Mouse (Mus musculus) MEL (cell line): ENCODE measurements around the gene Prorsd1. TPM values are rescaled to one million over a fixed set of nuclear protein-coding genes. Genes with fewer than 3 reads are reported as not detected.
A peak's percentile ranks its signal among the peaks of the same experiment; 100 is the strongest.

Experiments
- DNase-seq: peaks from one replicate; pipeline ENCODE4 v3.0.0; 2011; ENCODE audit warnings: low read depth, low spot score
- H3K27ac ChIP-seq: 2 replicates; pipeline ENCODE4 v1.5.1; 2012; ENCODE audit warnings: low read depth, mild to moderate bottlenecking, control low read depth, low read length, moderate library complexity; ENCODE audit not compliant: control insufficient read depth
- H3K27me3 ChIP-seq, 2 experiments: fragments of 150-350 bp in 1 of 2; sonication (generic) in 1 of 2; 2 replicates each; pipeline ENCODE4 v1.6.1; 2012; ENCODE audit warnings: low read length in 2 of 2, mild to moderate bottlenecking in 2 of 2, improper control_type of control experiment in 1 of 2, moderate library complexity in 1 of 2; ENCODE audit not compliant: insufficient read depth in 2 of 2, control insufficient read depth in 1 of 2
- H3K36me3 ChIP-seq, 2 experiments: 2 replicates each; pipeline ENCODE4 v1.6.1; 2012 to 2014; ENCODE audit warnings: low read length in 2 of 2, improper control_type of control experiment in 1 of 2, inconsistent platforms in 1 of 2, mild to moderate bottlenecking in 1 of 2; ENCODE audit not compliant: insufficient read depth in 2 of 2, control insufficient read depth in 1 of 2
- H3K4me1 ChIP-seq, 2 experiments: fragments of 150-350 bp in 1 of 2; sonication (generic) in 1 of 2; 2 replicates each; pipeline ENCODE4 v1.6.1; 2012; ENCODE audit warnings: low read length in 2 of 2, improper control_type of control experiment in 1 of 2, mild to moderate bottlenecking in 1 of 2; ENCODE audit not compliant: insufficient read depth in 2 of 2, control insufficient read depth in 1 of 2
- H3K4me3 ChIP-seq, 2 experiments: fragments of 150-350 bp in 1 of 2; sonication (generic) in 1 of 2; 2 replicates each; pipeline ENCODE4 v1.5.1; 2012; ENCODE audit warnings: low read depth in 2 of 2, low read length in 2 of 2, mild to moderate bottlenecking in 2 of 2, moderate library complexity in 2 of 2, control low read depth in 1 of 2, improper control_type of control experiment in 1 of 2; ENCODE audit not compliant: control insufficient read depth in 1 of 2, insufficient read depth in 1 of 2
- H3K79me2 ChIP-seq: 2 replicates; pipeline ENCODE4 v1.6.1; 2012; ENCODE audit warnings: mild to moderate bottlenecking, low read length, moderate library complexity; ENCODE audit not compliant: control insufficient read depth, poor library complexity, insufficient read depth
- H3K9ac ChIP-seq: 2 replicates; pipeline ENCODE4 v1.6.1; 2012; ENCODE audit warnings: low read depth, mild to moderate bottlenecking, control low read depth, low read length, moderate library complexity; ENCODE audit not compliant: control insufficient read depth, poor library complexity, severe bottlenecking
- H3K9me3 ChIP-seq: fragments of 150-350 bp; sonication (generic); replicated peaks from 2 replicates; pipeline ENCODE4 v1.6.1; 2012; ENCODE audit warnings: mild to moderate bottlenecking, low read length, improper control_type of control experiment, moderate library complexity; ENCODE audit not compliant: insufficient read depth
- BHLHE40 ChIP-seq: IDR thresholded peaks from 2 replicates; pipeline ENCODE4 v1.6.1; 2012; ENCODE audit warnings: low read depth, mild to moderate bottlenecking, inconsistent platforms, low read length, improper control_type of control experiment, borderline replicate concordance
- CHD1 ChIP-seq: IDR thresholded peaks from 2 replicates; pipeline ENCODE4 v1.6.1; 2012; ENCODE audit warnings: low read depth, mild to moderate bottlenecking, inconsistent platforms, low read length, improper control_type of control experiment
- CHD2 ChIP-seq: IDR thresholded peaks from 2 replicates; pipeline ENCODE4 v1.6.1; 2011; ENCODE audit warnings: low read length, improper control_type of control experiment
- CTCF ChIP-seq, 3 experiments: IDR thresholded peaks in 2 of 3; conservative IDR thresholded peaks in 1 of 3; 2 replicates each; pipeline ENCODE4 v1.5.1; 2011 to 2012; ENCODE audit warnings: low read length in 3 of 3, low read depth in 2 of 3, mild to moderate bottlenecking in 2 of 3, improper control_type of control experiment in 1 of 3, inconsistent platforms in 1 of 3, mixed read lengths in 1 of 3, moderate library complexity in 1 of 3; ENCODE audit not compliant: control insufficient read depth in 1 of 3, insufficient read depth in 1 of 3, poor library complexity in 1 of 3, severe bottlenecking in 1 of 3
- E2F4 ChIP-seq: IDR thresholded peaks from 2 replicates; pipeline ENCODE4 v1.6.1; 2011; ENCODE audit warnings: low read depth, low read length, improper control_type of control experiment, borderline replicate concordance
- ELF1 ChIP-seq: IDR thresholded peaks from 2 replicates; pipeline ENCODE4 v1.6.1; 2014; ENCODE audit warnings: low read depth, mild to moderate bottlenecking, inconsistent platforms, low read length, improper control_type of control experiment, moderate library complexity
- EP300 ChIP-seq, 2 experiments: IDR thresholded peaks; 2 replicates each; pipeline ENCODE4 v1.6.1; 2011; ENCODE audit warnings: improper control_type of control experiment in 2 of 2, low read length in 2 of 2, low read depth in 1 of 2, mild to moderate bottlenecking in 1 of 2
- ETS1 ChIP-seq: IDR thresholded peaks from 2 replicates; pipeline ENCODE4 v1.6.1; 2012; ENCODE audit warnings: low read depth, mild to moderate bottlenecking, inconsistent platforms, low read length, improper control_type of control experiment, moderate library complexity
- GABPA ChIP-seq: IDR thresholded peaks from 2 replicates; pipeline ENCODE4 v1.6.1; 2012; ENCODE audit warnings: low read depth, mild to moderate bottlenecking, inconsistent platforms, low read length, improper control_type of control experiment, moderate library complexity
- GATA1 ChIP-seq: IDR thresholded peaks from 2 replicates; pipeline ENCODE4 v1.6.1; 2011; ENCODE audit warnings: low read depth, low read length, improper control_type of control experiment
- HCFC1 ChIP-seq: IDR thresholded peaks from 2 replicates; pipeline ENCODE4 v1.6.1; 2012; ENCODE audit warnings: low read depth, mild to moderate bottlenecking, inconsistent platforms, low read length, improper control_type of control experiment, moderate library complexity
- KAT2A ChIP-seq: conservative IDR thresholded peaks from 2 replicates; pipeline ENCODE4 v1.6.1; 2012; ENCODE audit warnings: low read depth, low read length, improper control_type of control experiment, inconsistent platforms
- MAFK ChIP-seq: IDR thresholded peaks from 2 replicates; pipeline ENCODE4 v1.6.1; 2011; ENCODE audit warnings: low read depth, mild to moderate bottlenecking, low read length, improper control_type of control experiment, borderline replicate concordance
- MAX ChIP-seq: IDR thresholded peaks from 2 replicates; pipeline ENCODE4 v1.6.1; 2011; ENCODE audit warnings: low read length, improper control_type of control experiment
- MAZ ChIP-seq: IDR thresholded peaks from 2 replicates; pipeline ENCODE4 v1.6.1; 2012; ENCODE audit warnings: low read depth, mild to moderate bottlenecking, inconsistent platforms, low read length, improper control_type of control experiment
- MEF2A ChIP-seq: IDR thresholded peaks from 2 replicates; pipeline ENCODE4 v1.6.1; 2014; ENCODE audit warnings: low read depth, mild to moderate bottlenecking, inconsistent platforms, low read length, improper control_type of control experiment; ENCODE audit not compliant: poor library complexity, insufficient replicate concordance, severe bottlenecking; ENCODE audit errors: extremely low read depth
- MXI1 ChIP-seq: IDR thresholded peaks from 2 replicates; pipeline ENCODE4 v1.6.1; 2011; ENCODE audit warnings: mild to moderate bottlenecking, low read depth, low read length, improper control_type of control experiment
- MYB ChIP-seq: IDR thresholded peaks from 2 replicates; pipeline ENCODE4 v1.6.1; 2011; ENCODE audit warnings: mild to moderate bottlenecking, low read depth, low read length, improper control_type of control experiment
- MYC ChIP-seq: IDR thresholded peaks from 2 replicates; pipeline ENCODE4 v1.6.1; 2011; ENCODE audit warnings: low read depth, mild to moderate bottlenecking, low read length, improper control_type of control experiment, moderate library complexity
- NELFE ChIP-seq: IDR thresholded peaks from 2 replicates; pipeline ENCODE4 v1.6.1; 2011; ENCODE audit warnings: low read depth, low read length, improper control_type of control experiment
- POLR2A ChIP-seq, 2 experiments: IDR thresholded peaks; 2 replicates each; pipeline ENCODE4 v1.6.1; 2011 to 2012; ENCODE audit warnings: low read length in 2 of 2, mild to moderate bottlenecking in 2 of 2, control low read depth in 1 of 2, improper control_type of control experiment in 1 of 2, low read depth in 1 of 2, moderate library complexity in 1 of 2; ENCODE audit not compliant: control insufficient read depth in 1 of 2, insufficient read depth in 1 of 2, poor library complexity in 1 of 2
- POLR2AphosphoS2 ChIP-seq: IDR thresholded peaks from 2 replicates; pipeline ENCODE4 v1.6.1; 2011; ENCODE audit warnings: low read length, improper control_type of control experiment
- POLR2AphosphoS5 ChIP-seq: IDR thresholded peaks from 2 replicates; pipeline ENCODE4 v1.6.1; 2012; ENCODE audit warnings: low read depth, borderline replicate concordance, mild to moderate bottlenecking, inconsistent platforms, low read length, moderate library complexity, mixed read lengths
- RAD21 ChIP-seq: IDR thresholded peaks from 2 replicates; pipeline ENCODE4 v1.6.1; 2011; ENCODE audit warnings: mild to moderate bottlenecking, low read depth, low read length, improper control_type of control experiment
- SIN3A ChIP-seq: IDR thresholded peaks from 2 replicates; pipeline ENCODE4 v1.6.1; 2012; ENCODE audit warnings: low read length, improper control_type of control experiment, inconsistent platforms
- SMC3 ChIP-seq: IDR thresholded peaks from 2 replicates; pipeline ENCODE4 v1.6.1; 2011; ENCODE audit warnings: low read depth, low read length, improper control_type of control experiment
- TAL1 ChIP-seq: IDR thresholded peaks from 2 replicates; pipeline ENCODE4 v1.6.1; 2012; ENCODE audit warnings: mild to moderate bottlenecking, inconsistent platforms, low read length, moderate library complexity, mixed read lengths
- TBP ChIP-seq: IDR thresholded peaks from 2 replicates; pipeline ENCODE4 v1.8.0; 2011; ENCODE audit warnings: low read depth, low read length, improper control_type of control experiment
- TCF12 ChIP-seq: IDR thresholded peaks from 2 replicates; pipeline ENCODE4 v1.6.1; 2014; ENCODE audit warnings: low read depth, mild to moderate bottlenecking, inconsistent platforms, low read length, improper control_type of control experiment, moderate library complexity
- UBTF ChIP-seq: IDR thresholded peaks from 2 replicates; pipeline ENCODE4 v1.6.1; 2012; ENCODE audit warnings: low read depth, mild to moderate bottlenecking, inconsistent platforms, low read length, improper control_type of control experiment, moderate library complexity, borderline replicate concordance; ENCODE audit not compliant: insufficient read depth
- USF1 ChIP-seq: IDR thresholded peaks from 2 replicates; pipeline ENCODE4 v1.6.1; 2014; ENCODE audit warnings: low read depth, mild to moderate bottlenecking, inconsistent platforms, low read length, improper control_type of control experiment, moderate library complexity
- USF2 ChIP-seq, 2 experiments: IDR thresholded peaks; 2 replicates each; pipeline ENCODE4 v1.6.1; 2011 to 2012; ENCODE audit warnings: improper control_type of control experiment in 2 of 2, low read length in 2 of 2, borderline replicate concordance in 1 of 2, inconsistent platforms in 1 of 2, low read depth in 1 of 2, mild to moderate bottlenecking in 1 of 2; ENCODE audit not compliant: insufficient read depth in 1 of 2
- ZC3H11A ChIP-seq: IDR thresholded peaks from 2 replicates; pipeline ENCODE4 v1.6.1; 2012; ENCODE audit warnings: low read depth, mild to moderate bottlenecking, inconsistent platforms, low read length, improper control_type of control experiment
- ZKSCAN1 ChIP-seq: IDR thresholded peaks from 2 replicates; pipeline ENCODE4 v1.6.1; 2012; ENCODE audit warnings: low read depth, mild to moderate bottlenecking, inconsistent platforms, low read length, improper control_type of control experiment, moderate library complexity
- ZMIZ1 ChIP-seq: IDR thresholded peaks from 2 replicates; pipeline ENCODE4 v1.6.1; 2012; ENCODE audit warnings: low read depth, mild to moderate bottlenecking, inconsistent platforms, low read length, improper control_type of control experiment, moderate library complexity
- ZNF384 ChIP-seq: IDR thresholded peaks from 2 replicates; pipeline ENCODE4 v1.6.1; 2012; ENCODE audit warnings: low read depth, mild to moderate bottlenecking, inconsistent platforms, low read length, improper control_type of control experiment
- polyA plus RNA-seq, 2 experiments: library from polyadenylated mRNA; stranded (reverse) in 1 of 2; unstranded in 1 of 2; fragments of >175 nt in 1 of 2; fragments of >200 nt in 1 of 2; gene quantifications; 2 replicates each; pipeline versions ENCODE4 v1.2.1 to v1.2.4; 2012; ENCODE audit warnings: low replicate concordance in 2 of 2, low read depth in 1 of 2; ENCODE audit not compliant: insufficient read length in 2 of 2, insufficient read depth in 1 of 2, missing spikeins in 1 of 2
- total RNA-seq: library from RNA; depleted of rRNA; stranded (reverse); fragments of 300-350 nt; gene quantifications from 2 replicates; pipeline ENCODE4 v1.2.3, GENCODE M21; 2012

The Prorsd1 gene
- total and polyA plus RNA-seq, 3 experiments, result 46.9 to 48.7 TPM; not detected in 1

DNA sequence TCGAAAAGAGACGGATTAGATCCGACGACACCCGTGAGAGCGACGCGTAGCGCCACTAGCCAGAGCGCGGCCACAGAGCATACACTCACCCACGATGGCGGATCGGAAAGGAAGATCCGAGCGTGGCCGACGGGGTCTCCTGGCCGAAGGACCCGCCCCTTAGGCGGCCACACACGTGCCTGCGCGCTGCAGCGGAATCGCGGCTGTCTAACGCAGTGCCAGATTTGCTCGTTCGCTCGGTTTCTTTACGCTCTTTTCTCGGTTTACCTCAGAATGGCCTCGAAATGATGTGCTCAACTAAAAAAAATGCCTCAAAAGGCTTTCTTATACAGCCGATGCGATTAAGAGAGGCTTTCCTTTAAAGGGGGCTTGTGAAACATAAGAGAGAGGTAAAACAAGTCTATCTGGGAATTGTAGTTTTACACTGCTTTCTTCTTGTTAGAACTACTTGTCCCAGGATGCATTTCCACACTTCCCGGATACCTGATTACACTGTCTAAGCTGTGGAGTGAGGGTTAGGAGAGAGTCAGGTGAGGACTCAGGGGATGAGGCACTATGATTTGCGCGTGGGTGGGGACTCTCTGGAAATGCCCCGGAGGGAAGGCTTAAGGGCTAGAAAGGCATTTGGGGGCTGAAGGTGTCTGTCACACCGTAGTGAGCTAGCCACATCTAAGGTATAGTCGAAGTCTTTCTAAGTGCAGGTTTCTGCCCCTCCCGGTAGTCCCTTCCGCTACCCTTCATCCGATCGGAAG, 33.1 kb upstream of the Prorsd1 start, which contains the start of the genes Clhc1 and Rps27a:
Gene Clhc1, plus strand, starts transcription at position 199 of the 752 bp plus-strand sequence.
Gene Rps27a, minus strand, starts transcription at position 358 of the 752 bp plus-strand sequence.
- peaks cover 4 to 17% of the 10 kb centered on the region in 2 experiments for H3K4me1 ChIP-seq
- DNase-seq, result peak; percentile 98
- H3K27ac ChIP-seq, result peak within 1 kb of the TSS; percentile 95
- H3K9me3 ChIP-seq, result no peaks in the 10 kb centered on the region
- peaks cover 26% of the 10 kb centered on the region for H3K79me2 ChIP-seq
- H3K4me3 ChIP-seq, result peak within 1 kb of the TSS; percentile 75 to 99
- no peaks in the 10 kb centered on the region for H3K27me3 ChIP-seq
- H3K9ac ChIP-seq, result peak within 1 kb of the TSS; percentile 97
- peaks cover 26 to 33% of the 10 kb centered on the region in 2 experiments for H3K36me3 ChIP-seq
- TF ChIP-seq MYB (no peak), ELF1 (peak; percentile 99), MYC (peak; percentile 93; the same call in 1 of the 2 replicates), CTCF (IDR thresholded peaks at IDR 0.05 in 2 of 3, conservative IDR thresholded peaks at IDR 0.05 in 1 of 3; ENCODE audit: control insufficient read depth in 1 of 3, insufficient read depth in 1 of 3, low read depth in 2 of 3, low read length in 3 of 3, poor library complexity in 1 of 3, severe bottlenecking in 1 of 3) (no peak), MEF2A (no peak), ZKSCAN1 (no peak), TAL1 (no peak), ZMIZ1 (peak; percentile 86), SMC3 (peak; percentile 15; the same call in 1 of the 2 replicates), GATA1 (peak; percentile 45; the same call in 1 of the 2 replicates), POLR2A (IDR thresholded peaks at IDR 0.05; ENCODE audit: control insufficient read depth in 1 of 2, insufficient read depth in 1 of 2, low read depth in 1 of 2, low read length in 2 of 2, poor library complexity in 1 of 2) (peak; percentile 91 to 97), CHD2 (no peak), HCFC1 (peak; percentile 93), USF1 (peak; percentile 63), POLR2AphosphoS5 (peak; percentile 85; the same call in 1 of the 2 replicates), NELFE (peak; percentile 98), TCF12 (peak; percentile 66), UBTF (no peak), POLR2AphosphoS2 (peak; percentile 98), USF2 (IDR thresholded peaks at IDR 0.05; ENCODE audit: borderline replicate concordance in 1 of 2, insufficient read depth in 1 of 2, low read depth in 1 of 2, low read length in 2 of 2) (no peak), EP300 (IDR thresholded peaks at IDR 0.05; ENCODE audit: low read depth in 1 of 2, low read length in 2 of 2) (peak in 1 of 2 experiments; percentile 33; a peak in 1 of 4 replicates), GABPA (no peak), RAD21 (no peak), ZC3H11A (no peak), MXI1 (peak; percentile 77), MAZ (peak; percentile 88; the same call in 1 of the 2 replicates), BHLHE40 (peak; percentile 41; the same call in 1 of the 2 replicates), ZNF384 (no peak; the same call in 1 of the 2 replicates), TBP (peak; percentile 80), KAT2A (peak; percentile 88), E2F4 (0 out of 2 replicates have a peak, but pooled peaks have one; percentile 24), SIN3A (peak; percentile 83), CHD1 (no peak), MAX (peak; percentile 99), ETS1 (peak; percentile 43; the same call in 1 of the 2 replicates), MAFK (no peak)
